Mouse (Mus musculus) small intestine, adult 2 months (tissue): ENCODE measurements around the gene Spats2l. TPM values are rescaled to one million over a fixed set of nuclear protein-coding genes. Genes with fewer than 3 reads are reported as not detected.

Source experiments
- H3K27ac ChIP-seq: fragments of 200-500 bp; 2 replicates; pipeline ENCODE4 v1.5.1; 2012; ENCODE audit warnings: low read depth, low read length, control low read depth, inconsistent platforms; ENCODE audit not compliant: insufficient read depth
- H3K27me3 ChIP-seq: fragments of 200-500 bp; 2 replicates; pipeline ENCODE4 v1.6.1; 2012; ENCODE audit warnings: mild to moderate bottlenecking, moderate library complexity, low read length, inconsistent platforms; ENCODE audit not compliant: control insufficient read depth, insufficient read depth
- H3K36me3 ChIP-seq: fragments of 200-500 bp; 2 replicates; pipeline ENCODE4 v1.6.1; 2012; ENCODE audit warnings: mild to moderate bottlenecking, low read length, control low read depth, inconsistent platforms; ENCODE audit not compliant: control insufficient read depth, insufficient read depth
- H3K4me1 ChIP-seq: fragments of 200-500 bp; 2 replicates; pipeline ENCODE4 v1.6.1; 2012; ENCODE audit warnings: low read length, inconsistent platforms, mixed read lengths; ENCODE audit not compliant: control insufficient read depth, insufficient read depth, insufficient read length
- H3K4me3 ChIP-seq: fragments of 200-500 bp; 2 replicates; pipeline ENCODE4 v1.5.1; 2012; ENCODE audit warnings: low read depth, mild to moderate bottlenecking, control low read depth, inconsistent platforms, low read length, moderate library complexity
- CTCF ChIP-seq: fragments of 200-500 bp; IDR thresholded peaks from 2 replicates; pipeline ENCODE4 v1.5.1; 2012; ENCODE audit warnings: low read depth, mild to moderate bottlenecking, control low read depth, inconsistent platforms, low read length, moderate library complexity, mixed read lengths; ENCODE audit not compliant: insufficient replicate concordance, insufficient read length; ENCODE audit errors: extremely low read depth
- POLR2A ChIP-seq: fragments of 200-500 bp; IDR thresholded peaks from 2 replicates; pipeline ENCODE4 v1.6.1; 2012; ENCODE audit warnings: low read depth, mild to moderate bottlenecking, control low read depth, inconsistent platforms, low read length, moderate library complexity
- WGBS: fragments of 180-500 bp; shearing (Covaris S2); methylation state at CpG from one replicate; pipeline ENCODE4 v1.1.7; 2018; 5-methylcytosine and 5-hydroxymethylcytosine counted together
- polyA plus RNA-seq: library from polyadenylated mRNA; depleted of rRNA; stranded (reverse); fragments of >200 nt; gene quantifications from 2 replicates; pipeline ENCODE4 v1.2.3, GENCODE M21; 2012; rRNA removed

Spats2l gene
- polyA plus RNA-seq, 1 experiment: 4.0 TPM

GRCm38 (mm10) chr1:57995432-57996132, 221.6 kb downstream of the Spats2l start, which contains the start of gene Sgo2a:
Gene Sgo2a (plus strand): TSS chr1:57995971.
- Histone ChIP-seq H3K4me3 (peak within 1 kb of the TSS; percentile 84), H3K4me1 (no peaks in the 10 kb centered on the region), H3K36me3 (0 out of 2 replicates have a peak, but pooled peaks cover 1% of the 10 kb centered on the region), H3K27ac (0 out of 2 replicates have a peak within 1 kb of the TSS, but pooled peaks have one; percentile 7), H3K27me3 (no peaks in the 10 kb centered on the region)
- TF ChIP-seq POLR2A (peak; percentile 32; the same call in 1 of the 2 replicates), CTCF (no peak)
- 6% methylated on average over 30 of the region's 30 CpGs for WGBS

- H3K4me3 ChIP-seq: peak overlapping the region; percentile 84
- TF ChIP-seq POLR2A: no peak
- H3K4me1 ChIP-seq: no peaks in the 10 kb centered on the region
- H3K27me3 ChIP-seq: no peaks in the 10 kb centered on the region
- H3K27ac ChIP-seq: no peak overlapping the region
- H3K36me3 ChIP-seq: 0 out of 2 replicates have a peak, but pooled peaks cover 1% of the 10 kb centered on the region
- WGBS: under 1% methylated on average over 29 of the region's 29 CpGs
Observed at GRCm38 (mm10) chr1:57996133-57996615, 222.2 kb downstream of the Spats2l start.

Other genes with a start within 250 kb of the Spats2l start
- 0.17 and 0.37 TPM in 2 replicates for gene Sgo2a, start 221.8 kb downstream of the Spats2l start, polyA plus RNA-seq
- gene Kctd18, start 244.8 kb downstream of the Spats2l start, polyA plus RNA-seq: 0.44 and 1.5 TPM in 2 replicates